Mouse (Mus musculus): Measurements from ENCODE around the gene Plagl1.

DNA sequence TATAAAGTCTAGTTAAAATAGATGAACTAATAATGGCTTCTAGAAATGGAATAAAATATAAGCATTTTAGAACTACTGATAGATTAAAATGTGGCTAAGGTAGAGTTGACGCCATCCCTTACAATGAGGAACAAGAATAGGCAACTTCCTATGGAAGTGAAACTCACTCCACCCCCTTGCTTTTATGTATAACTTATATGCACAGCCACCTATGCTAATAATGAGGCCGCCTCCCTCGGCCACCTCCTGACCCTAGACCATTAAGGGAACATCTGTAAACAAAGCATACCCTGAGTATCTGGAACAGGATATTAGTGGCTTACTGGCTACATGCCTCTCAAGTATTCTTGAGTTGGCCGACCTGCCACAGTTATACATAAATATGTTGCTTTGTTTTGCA lies 43.5 kb downstream of the Plagl1 start:
- TF ChIP-seq CTCF (conservative IDR thresholded peaks at IDR 0.05; ENCODE audit: insufficient read depth, insufficient read length, low read depth, low read length) (no peak), POLR2A (IDR thresholded peaks at IDR 0.05; ENCODE audit: low read depth, low read length) (no peak)
